Mouse (Mus musculus) retina, embryonic 14.5 days (tissue): ENCODE results near the gene Dusp3.
A peak's percentile ranks its signal among the peaks of the same experiment; 100 is the strongest.

Experiments used
- DNase-seq: peaks from one replicate; pipeline ENCODE4 v3.0.0-alpha.2; 2015; ENCODE audit warnings: low spot score

Gene Dusp3

GRCm38 (mm10) chr11:101931978-101932377 lies 54.8 kb downstream of the Dusp3 start:
- DNase-seq: no peak

- peak; percentile 74 for DNase-seq
These were observed 58.6 kb downstream of the Dusp3 start for GRCm38 (mm10) chr11:101928030-101928762.

- DNase-seq: no peak
These were observed 59.7 kb downstream of the Dusp3 start for GRCm38 (mm10) chr11:101926951-101927589.

- no peak for DNase-seq
These were observed 61.2 kb downstream of the Dusp3 start for GRCm38 (mm10) chr11:101925636-101926035.

GRCm38 (mm10) chr11:101924441-101924976 lies 62.3 kb downstream of the Dusp3 start:
- no peak for DNase-seq

- DNase-seq: no peak
These were observed 62.8 kb downstream of the Dusp3 start for GRCm38 (mm10) chr11:101923988-101924387.

- DNase-seq: no peak
These were observed 65.4 kb downstream of the Dusp3 start for GRCm38 (mm10) chr11:101921361-101921952.
